Mouse (Mus musculus) embryonic facial prominence, embryonic 13.5 days (tissue): ENCODE results near the gene Marf1. TPM values are rescaled to one million over a fixed set of nuclear protein-coding genes. Genes with fewer than 3 reads are reported as not detected.

Experiments
- ATAC-seq: fragments of 200-750 bp; cut with Nextera tagmentation; 2 replicates; pipeline ENCODE4 v1.8.0; 2017; ENCODE audit warnings: low read depth; ENCODE audit not compliant: insufficient number of reproducible peaks, insufficient read depth, low FRiP score, low TSS enrichment
- H3K27ac ChIP-seq: fragments of 300-500 bp; sonication (generic); 2 replicates; pipeline ENCODE4 v1.5.1; 2015; ENCODE audit warnings: moderate library complexity, mild to moderate bottlenecking, inconsistent platforms
- H3K27me3 ChIP-seq: fragments of 300-500 bp; sonication (generic); 2 replicates; pipeline ENCODE4 v1.6.1; 2015; ENCODE audit warnings: mild to moderate bottlenecking, inconsistent platforms
- H3K36me3 ChIP-seq: fragments of 300-500 bp; sonication (generic); 2 replicates; pipeline ENCODE4 v1.6.1; 2015; ENCODE audit warnings: mild to moderate bottlenecking, inconsistent platforms
- H3K4me1 ChIP-seq: fragments of 300-500 bp; sonication (generic); 2 replicates; pipeline ENCODE4 v1.6.1; 2015; ENCODE audit warnings: inconsistent platforms
- H3K4me2 ChIP-seq: fragments of 300-500 bp; sonication (generic); 2 replicates; pipeline ENCODE4 v1.6.1; 2015; ENCODE audit warnings: moderate library complexity, mild to moderate bottlenecking, inconsistent platforms
- H3K4me3 ChIP-seq: fragments of 300-500 bp; sonication (generic); 2 replicates; pipeline ENCODE4 v1.5.1; 2015; ENCODE audit warnings: mild to moderate bottlenecking, inconsistent platforms
- H3K9ac ChIP-seq: fragments of 300-500 bp; sonication (generic); 2 replicates; pipeline ENCODE4 v1.6.1; 2015; ENCODE audit warnings: mild to moderate bottlenecking, inconsistent platforms
- H3K9me3 ChIP-seq: fragments of 300-500 bp; sonication (generic); 2 replicates; pipeline ENCODE4 v1.6.1; 2016; ENCODE audit warnings: inconsistent platforms
- WGBS: fragments of 180-500 bp; shearing (Covaris S2); methylation state at CpG from one replicate; pipeline ENCODE4 v1.1.7; 2015; ENCODE audit warnings: mixed read lengths; 5-methylcytosine and 5-hydroxymethylcytosine counted together
- polyA plus RNA-seq: library from polyadenylated mRNA; unstranded; fragments of >200 nt; fragmentation: Nextera tagmentation; extraction: Ambion mirVana; gene quantifications from 2 replicates; pipeline ENCODE4 v1.2.1, GENCODE M21; 2015

Gene Marf1
- polyA plus RNA-seq: 19.0 and 22.4 TPM in 2 replicates

DNA sequence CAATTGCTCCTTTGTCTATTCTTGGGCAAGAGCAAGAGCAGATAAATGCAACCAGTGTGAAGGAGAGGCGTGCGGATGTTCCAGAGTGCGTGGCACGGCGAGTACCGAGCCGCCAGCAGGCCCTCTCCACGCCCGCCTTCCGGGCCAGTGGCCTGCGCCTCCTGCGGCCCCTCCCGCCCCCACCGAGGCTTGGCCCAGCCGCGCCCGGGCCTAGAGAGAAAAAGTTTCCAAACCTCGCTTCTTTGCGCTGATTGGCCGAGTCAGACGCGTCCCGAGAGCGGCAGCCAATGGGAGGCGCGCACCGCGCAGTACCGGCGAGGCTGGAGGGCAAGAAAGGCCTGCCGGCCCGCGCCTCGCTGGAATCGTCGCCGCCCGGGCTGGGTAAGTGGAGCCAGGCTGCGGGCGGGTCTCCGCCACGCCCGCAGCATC, at the start of gene Marf1, which contains the start of gene Nde1:
TSS of gene Marf1 (minus strand) at position 364 of the 429 bp plus-strand sequence.
TSS of gene Nde1 (plus strand) at position 288 of the 429 bp plus-strand sequence.
- WGBS: under 1% methylated on average over 43 of the region's 43 CpGs
- H3K9me3 ChIP-seq: no peaks in the 10 kb centered on the region
- H3K4me1 ChIP-seq: peaks cover 28% of the 10 kb centered on the region
- peak within 1 kb of the TSS; percentile 75 for H3K4me3 ChIP-seq
- peak within 1 kb of the TSS; percentile 94 for H3K27ac ChIP-seq
- H3K4me2 ChIP-seq: peak within 1 kb of the TSS; percentile 72
- ATAC-seq: peak; percentile 92
- peak within 1 kb of the TSS; percentile 89 for H3K9ac ChIP-seq
- H3K36me3 ChIP-seq: peaks cover 2% of the 10 kb centered on the region; the same call in 1 of the 2 replicates
- no peaks in the 10 kb centered on the region for H3K27me3 ChIP-seq

DNA sequence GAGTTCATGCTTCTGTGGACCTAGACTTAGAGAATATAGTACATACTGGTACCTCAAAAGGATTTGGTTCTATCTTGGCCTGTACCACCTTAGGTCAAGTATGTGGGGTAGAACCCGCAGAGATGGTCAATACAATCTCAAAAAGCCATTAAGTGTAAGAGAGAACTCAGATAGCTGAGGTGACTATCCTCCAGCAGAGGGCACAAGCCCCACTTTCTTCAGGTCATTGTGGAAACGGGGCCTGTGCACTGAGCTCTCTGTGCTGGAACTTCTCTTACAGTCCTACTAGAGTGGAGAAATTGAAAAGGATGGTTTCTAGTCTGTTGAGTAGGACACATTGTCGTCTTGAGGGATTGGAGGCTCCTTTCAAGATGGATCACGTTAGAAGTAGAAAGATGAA, 35.6 kb upstream of the Marf1 start:
- H3K9me3 ChIP-seq: no peaks in the 10 kb centered on the region
- no peaks in the 10 kb centered on the region for H3K36me3 ChIP-seq
- H3K4me3 ChIP-seq: no peak overlapping the region
- no peak overlapping the region for H3K27ac ChIP-seq
- WGBS: 72% methylated on average over 4 of the region's 4 CpGs
- no peak overlapping the region for H3K4me2 ChIP-seq
- H3K4me1 ChIP-seq: no peaks in the 10 kb centered on the region
- H3K9ac ChIP-seq: no peak overlapping the region
- ATAC-seq: no peak
- no peaks in the 10 kb centered on the region for H3K27me3 ChIP-seq

DNA sequence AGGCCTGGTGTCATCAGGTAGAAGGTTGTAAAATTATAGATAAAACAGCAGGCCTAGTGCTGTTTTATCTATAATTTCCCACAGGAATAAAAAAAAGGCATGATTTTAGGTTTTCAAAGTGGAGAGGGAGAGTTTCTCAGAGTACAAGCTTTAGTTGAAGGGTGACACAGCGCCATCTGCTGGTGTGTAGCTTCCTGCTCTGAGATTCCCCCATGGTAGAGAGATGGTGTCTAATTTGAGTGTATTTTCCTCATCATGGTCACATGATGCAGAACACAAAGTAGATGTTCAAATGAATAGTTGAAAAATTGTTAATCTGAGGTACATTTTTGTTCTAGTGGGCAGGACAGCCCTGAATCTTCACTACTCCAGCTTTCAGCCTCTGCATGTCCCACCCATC, 32.3 kb upstream of the Marf1 start:
- no peak overlapping the region for H3K9ac ChIP-seq
- H3K4me2 ChIP-seq: no peak overlapping the region
- H3K36me3 ChIP-seq: peaks cover 27% of the 10 kb centered on the region
- H3K9me3 ChIP-seq: no peaks in the 10 kb centered on the region
- no peak overlapping the region for H3K4me3 ChIP-seq
- H3K4me1 ChIP-seq: no peaks in the 10 kb centered on the region
- 20% methylated on average over 1 of the region's 1 CpGs for WGBS
- H3K27ac ChIP-seq: no peak overlapping the region
- no peaks in the 10 kb centered on the region for H3K27me3 ChIP-seq
- no peak for ATAC-seq

DNA sequence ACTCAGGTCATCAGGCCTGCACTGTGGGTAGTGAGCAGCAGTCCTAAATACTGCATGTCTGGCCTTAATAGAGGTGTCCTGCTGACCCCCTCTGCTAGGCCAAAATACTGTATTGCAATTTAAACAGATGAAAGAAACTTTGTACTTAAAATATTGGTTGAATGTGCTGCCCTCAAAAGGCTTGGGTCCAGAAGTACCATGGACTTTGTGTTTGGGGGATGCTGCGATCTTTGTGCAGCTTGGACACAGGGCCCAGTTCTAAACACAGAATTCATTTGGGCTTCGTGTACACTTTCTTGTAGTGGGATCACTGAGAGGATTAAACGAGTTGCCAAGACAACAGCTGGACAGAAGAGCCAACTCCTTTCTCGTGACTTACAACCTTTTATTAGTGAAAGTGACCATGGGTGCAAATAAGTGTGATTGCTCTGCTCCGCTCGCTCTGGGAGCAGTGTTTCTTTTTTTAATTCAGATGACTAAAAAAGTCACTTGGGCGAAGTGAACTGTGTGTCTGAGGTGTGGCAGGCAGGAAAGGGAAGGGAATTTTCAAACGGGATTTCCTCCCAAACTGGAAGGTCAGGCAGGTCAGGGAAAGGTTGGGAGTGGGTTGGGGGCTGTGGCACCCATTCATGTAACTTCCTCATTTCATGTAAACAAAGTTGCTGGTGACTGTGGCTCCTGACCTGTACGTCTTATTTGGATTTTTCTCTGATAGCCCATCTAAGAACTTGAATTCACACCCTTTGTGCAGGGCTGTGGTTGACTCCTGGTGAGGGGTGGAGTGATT, 31.2 kb upstream of the Marf1 start:
- Histone ChIP-seq H3K4me3 (no peak overlapping the region), H3K9me3 (no peaks in the 10 kb centered on the region), H3K27ac (no peak overlapping the region), H3K4me2 (no peak overlapping the region), H3K27me3 (no peaks in the 10 kb centered on the region), H3K36me3 (peaks cover 37% of the 10 kb centered on the region), H3K4me1 (no peaks in the 10 kb centered on the region), H3K9ac (no peak overlapping the region)
- 77% methylated on average over 9 of the region's 9 CpGs for WGBS
- no peak for ATAC-seq

DNA sequence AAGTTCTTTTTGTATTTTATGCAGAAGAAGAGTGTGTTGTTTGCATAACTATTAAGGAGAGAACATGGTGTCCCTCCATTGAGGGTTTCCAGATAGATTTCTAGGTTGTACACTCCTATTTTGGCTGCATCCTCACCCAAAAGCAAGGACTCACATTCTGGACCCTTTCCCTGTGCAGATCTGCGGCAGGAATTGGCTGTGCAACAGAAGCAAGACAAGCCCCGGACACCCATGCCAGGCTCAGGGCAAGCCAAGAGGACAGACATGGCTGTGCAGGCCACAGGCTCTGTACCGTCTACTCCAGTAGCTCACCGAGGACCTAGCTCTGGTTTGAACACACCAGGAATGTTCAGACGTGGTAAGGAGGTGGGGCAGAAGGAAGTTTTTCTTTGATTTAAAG, 22.4 kb upstream of the Marf1 start:
- no peak overlapping the region for H3K9ac ChIP-seq
- H3K36me3 ChIP-seq: peaks cover 94% of the 10 kb centered on the region
- no peaks in the 10 kb centered on the region for H3K4me1 ChIP-seq
- H3K27ac ChIP-seq: no peak overlapping the region
- H3K4me2 ChIP-seq: no peak overlapping the region
- H3K9me3 ChIP-seq: no peaks in the 10 kb centered on the region
- 92% methylated on average over 5 of the region's 5 CpGs for WGBS
- no peaks in the 10 kb centered on the region for H3K27me3 ChIP-seq
- H3K4me3 ChIP-seq: no peak overlapping the region
- ATAC-seq: no peak

DNA sequence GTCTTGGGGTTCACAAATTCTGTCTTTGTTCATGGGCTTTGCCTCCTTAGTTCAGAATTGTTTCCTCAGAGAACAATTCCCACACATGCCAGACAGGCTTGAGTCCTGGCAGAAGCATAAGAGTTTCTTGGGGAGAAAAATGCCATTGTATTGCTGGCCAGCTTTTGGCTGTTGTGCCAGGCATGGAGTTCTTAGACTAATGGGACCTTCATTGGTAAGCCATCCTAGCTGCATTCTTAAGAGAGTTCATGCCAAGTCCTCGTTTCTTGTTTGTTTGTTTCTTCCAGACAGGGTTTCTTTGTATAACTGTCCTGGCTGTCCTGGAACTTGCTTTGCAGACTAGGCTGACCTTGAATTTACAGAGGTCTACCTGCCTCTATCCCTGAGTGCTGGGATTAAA, 20.7 kb upstream of the Marf1 start:
- H3K27ac ChIP-seq: no peak overlapping the region
- WGBS: 69% methylated on average over 1 of the region's 1 CpGs
- no peaks in the 10 kb centered on the region for H3K9me3 ChIP-seq
- H3K4me1 ChIP-seq: no peaks in the 10 kb centered on the region
- no peak overlapping the region for H3K9ac ChIP-seq
- H3K4me2 ChIP-seq: no peak overlapping the region
- H3K4me3 ChIP-seq: no peak overlapping the region
- H3K36me3 ChIP-seq: peaks cover 88% of the 10 kb centered on the region
- H3K27me3 ChIP-seq: no peaks in the 10 kb centered on the region
- no peak for ATAC-seq

DNA sequence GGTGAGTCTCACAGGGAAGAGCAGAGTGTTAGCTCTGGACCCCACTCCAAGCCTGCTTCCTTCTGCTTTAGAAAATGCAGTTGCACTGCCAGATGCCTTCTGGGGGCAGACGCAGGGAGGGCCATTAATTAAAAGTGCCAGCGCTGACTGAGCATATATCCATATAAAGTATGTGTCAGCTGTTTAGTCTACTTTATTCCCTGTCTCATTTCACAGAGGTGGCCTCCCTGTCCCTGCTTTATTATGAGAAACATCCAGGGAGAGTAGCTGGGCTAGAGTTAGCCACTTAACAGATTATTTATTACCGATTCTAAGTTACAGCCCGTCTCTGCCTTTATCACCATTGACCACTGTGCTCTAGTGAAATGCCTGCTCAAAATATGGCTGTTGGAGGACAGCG, 19.2 kb upstream of the Marf1 start:
- H3K9me3 ChIP-seq: no peaks in the 10 kb centered on the region
- H3K4me1 ChIP-seq: no peaks in the 10 kb centered on the region
- H3K27ac ChIP-seq: no peak overlapping the region
- no peak overlapping the region for H3K4me2 ChIP-seq
- no peak overlapping the region for H3K9ac ChIP-seq
- ATAC-seq: no peak
- no peak overlapping the region for H3K4me3 ChIP-seq
- WGBS: 95% methylated on average over 5 of the region's 5 CpGs
- H3K36me3 ChIP-seq: peaks cover 89% of the 10 kb centered on the region
- no peaks in the 10 kb centered on the region for H3K27me3 ChIP-seq

DNA sequence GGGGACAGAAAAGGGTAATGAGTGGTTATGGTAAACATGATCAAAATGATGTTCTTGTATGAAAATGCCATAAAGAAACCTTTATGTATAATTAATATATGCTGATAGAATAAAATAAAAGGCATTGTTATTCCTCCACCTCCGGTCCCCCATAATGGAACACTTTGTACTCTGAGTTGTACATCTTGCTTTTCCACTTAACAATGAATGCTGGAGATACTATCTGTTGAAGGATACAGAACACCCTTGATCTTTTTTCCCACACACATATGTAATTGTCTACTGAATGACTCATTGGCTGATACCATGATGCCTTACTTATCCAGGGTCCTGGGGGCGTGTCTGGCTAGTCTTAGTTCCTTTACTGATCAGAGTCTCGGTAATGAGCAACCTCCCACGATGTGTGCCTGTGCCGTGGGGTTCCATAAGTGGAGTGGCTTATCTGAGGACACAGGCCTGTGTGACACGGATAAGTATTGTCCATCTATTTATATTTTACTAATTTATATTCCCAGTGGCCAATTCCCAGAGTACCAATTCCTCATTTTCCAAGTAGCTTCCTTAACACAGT, 17.1 kb upstream of the Marf1 start:
- Histone ChIP-seq H3K27ac (no peak overlapping the region), H3K36me3 (peaks cover 88% of the 10 kb centered on the region), H3K27me3 (no peaks in the 10 kb centered on the region), H3K4me3 (no peak overlapping the region), H3K4me2 (no peak overlapping the region), H3K9me3 (no peaks in the 10 kb centered on the region), H3K9ac (no peak overlapping the region), H3K4me1 (no peaks in the 10 kb centered on the region)
- WGBS: 88% methylated on average over 6 of the region's 6 CpGs
- no peak for ATAC-seq

DNA sequence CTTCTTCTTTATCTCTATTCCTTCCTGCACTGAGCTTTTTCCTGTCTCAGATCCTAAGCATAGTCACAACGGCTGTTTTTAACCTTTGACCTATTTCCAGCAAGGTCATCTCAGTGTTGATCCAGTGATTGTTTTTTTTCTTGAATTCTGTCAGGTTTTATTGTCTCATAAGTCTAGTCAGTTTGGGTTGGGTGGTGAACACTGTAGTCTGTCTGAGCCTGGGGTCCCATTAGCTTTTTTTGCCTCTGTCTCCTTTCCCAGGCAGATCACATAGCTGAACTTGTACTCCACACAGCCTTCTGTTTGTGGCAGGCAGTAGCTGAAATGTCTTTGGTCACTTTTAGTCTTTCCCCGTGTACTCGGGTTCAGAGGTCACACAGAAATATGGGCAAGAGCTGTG, 14.9 kb upstream of the Marf1 start:
- 51% methylated on average over 3 of the region's 3 CpGs for WGBS
- Histone ChIP-seq H3K27me3 (no peaks in the 10 kb centered on the region), H3K4me1 (no peaks in the 10 kb centered on the region), H3K4me3 (no peak overlapping the region), H3K36me3 (peaks cover 88% of the 10 kb centered on the region), H3K4me2 (no peak overlapping the region), H3K27ac (no peak overlapping the region), H3K9ac (no peak overlapping the region), H3K9me3 (no peaks in the 10 kb centered on the region)
- ATAC-seq: no peak

DNA sequence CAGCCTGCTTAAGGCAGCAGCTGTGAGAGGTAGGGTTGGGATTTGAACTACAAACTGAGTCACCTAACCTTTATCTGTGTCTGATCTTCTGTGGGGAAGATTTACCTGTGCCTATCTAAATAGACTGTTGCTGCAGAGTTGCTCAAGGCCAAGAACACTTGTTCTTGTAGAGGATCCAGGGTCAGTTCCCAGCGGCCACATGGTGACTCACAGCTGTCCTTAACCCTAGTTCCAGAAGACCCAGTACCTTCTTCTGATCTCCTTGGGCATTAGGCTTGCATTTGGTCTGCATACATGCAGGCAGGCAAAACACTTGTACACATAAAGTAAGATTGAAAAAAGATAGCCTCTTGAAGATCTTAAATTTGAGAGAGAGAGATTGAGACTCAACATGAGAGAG, 6.6 kb upstream of the Marf1 start:
- no peak overlapping the region for H3K9ac ChIP-seq
- no peak for ATAC-seq
- H3K27me3 ChIP-seq: no peaks in the 10 kb centered on the region
- H3K36me3 ChIP-seq: peaks cover 67% of the 10 kb centered on the region
- no peaks in the 10 kb centered on the region for H3K9me3 ChIP-seq
- WGBS: 98% methylated on average over 1 of the region's 1 CpGs
- H3K4me3 ChIP-seq: no peak overlapping the region
- peaks cover 12% of the 10 kb centered on the region for H3K4me1 ChIP-seq
- no peak overlapping the region for H3K4me2 ChIP-seq
- H3K27ac ChIP-seq: no peak overlapping the region

DNA sequence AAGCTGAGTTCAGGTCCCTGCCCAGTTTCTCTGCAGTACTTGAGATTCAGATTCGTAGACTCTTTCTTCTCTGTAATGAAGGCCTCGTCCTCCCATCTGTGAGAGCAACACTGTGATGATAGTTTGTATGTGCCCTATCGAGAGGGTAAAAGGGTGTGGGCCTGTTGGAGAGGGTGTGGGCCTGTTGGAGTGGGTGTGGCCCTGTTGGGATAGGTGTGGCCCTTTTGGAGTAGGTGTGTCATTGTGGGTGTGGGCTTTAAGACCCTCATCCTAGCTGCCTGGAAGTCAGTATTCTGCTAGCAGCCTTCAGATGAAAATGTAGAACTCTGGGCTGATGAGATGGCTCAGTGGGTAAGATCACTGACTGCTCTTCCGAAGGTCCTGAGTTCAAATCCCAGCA, 3.3 kb upstream of the Marf1 start:
- Histone ChIP-seq H3K36me3 (peaks cover 35% of the 10 kb centered on the region), H3K9ac (no peak overlapping the region), H3K27ac (no peak overlapping the region), H3K9me3 (no peaks in the 10 kb centered on the region), H3K4me1 (peaks cover 22% of the 10 kb centered on the region), H3K4me3 (no peak overlapping the region), H3K4me2 (no peak overlapping the region), H3K27me3 (no peaks in the 10 kb centered on the region)
- no peak for ATAC-seq
- 91% methylated on average over 4 of the region's 4 CpGs for WGBS

DNA sequence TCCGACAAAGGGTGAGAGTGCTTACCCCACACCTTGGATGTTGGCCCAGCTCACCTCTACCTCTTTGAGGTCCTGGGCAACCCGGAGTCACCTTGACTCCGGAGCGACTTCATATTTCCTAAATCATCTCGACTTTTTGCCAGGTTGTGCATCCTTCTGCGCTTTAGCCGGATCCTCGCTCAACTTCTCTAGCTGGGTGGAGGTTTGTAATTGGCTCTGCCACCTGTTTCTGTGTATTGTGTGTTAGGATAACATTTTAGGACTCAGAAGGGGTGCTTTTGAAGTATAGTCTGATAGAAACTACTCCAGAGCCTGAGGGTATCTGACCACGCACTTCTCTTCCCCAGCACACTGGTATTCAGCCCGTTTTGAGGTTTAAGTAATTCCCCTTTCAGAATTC, 580 bp upstream of the Marf1 start:
- Histone ChIP-seq H3K4me1 (peaks cover 22% of the 10 kb centered on the region), H3K9me3 (no peaks in the 10 kb centered on the region), H3K27ac (peak overlapping the region; percentile 94), H3K27me3 (no peaks in the 10 kb centered on the region), H3K36me3 (peaks cover 9% of the 10 kb centered on the region), H3K4me2 (peak overlapping the region; percentile 72), H3K4me3 (peak overlapping the region; percentile 75), H3K9ac (peak overlapping the region; percentile 89)
- 1% methylated on average over 10 of the region's 10 CpGs for WGBS
- no peak for ATAC-seq
